Mouse (Mus musculus) heart, adult 2 months (tissue): Measurements from ENCODE around the gene Lpar1.

ENCODE experiments used
- CTCF ChIP-seq: fragments of 200-600 bp; IDR thresholded peaks from 2 replicates; pipeline ENCODE4 v1.8.1; 2022; ENCODE audit warnings: antibody characterized with exemption, mild to moderate bottlenecking, moderate library complexity
- EP300 ChIP-seq: fragments of 200-500 bp; IDR thresholded peaks from 2 replicates; pipeline ENCODE4 v1.6.1; 2011; ENCODE audit warnings: low read depth, low read length, control low read depth; ENCODE audit not compliant: insufficient read depth
- POLR2A ChIP-seq: fragments of 200-500 bp; IDR thresholded peaks from 2 replicates; pipeline ENCODE4 v1.6.1; 2011; ENCODE audit warnings: mild to moderate bottlenecking, low read depth, low read length, control low read depth; ENCODE audit not compliant: insufficient read depth

DNA sequence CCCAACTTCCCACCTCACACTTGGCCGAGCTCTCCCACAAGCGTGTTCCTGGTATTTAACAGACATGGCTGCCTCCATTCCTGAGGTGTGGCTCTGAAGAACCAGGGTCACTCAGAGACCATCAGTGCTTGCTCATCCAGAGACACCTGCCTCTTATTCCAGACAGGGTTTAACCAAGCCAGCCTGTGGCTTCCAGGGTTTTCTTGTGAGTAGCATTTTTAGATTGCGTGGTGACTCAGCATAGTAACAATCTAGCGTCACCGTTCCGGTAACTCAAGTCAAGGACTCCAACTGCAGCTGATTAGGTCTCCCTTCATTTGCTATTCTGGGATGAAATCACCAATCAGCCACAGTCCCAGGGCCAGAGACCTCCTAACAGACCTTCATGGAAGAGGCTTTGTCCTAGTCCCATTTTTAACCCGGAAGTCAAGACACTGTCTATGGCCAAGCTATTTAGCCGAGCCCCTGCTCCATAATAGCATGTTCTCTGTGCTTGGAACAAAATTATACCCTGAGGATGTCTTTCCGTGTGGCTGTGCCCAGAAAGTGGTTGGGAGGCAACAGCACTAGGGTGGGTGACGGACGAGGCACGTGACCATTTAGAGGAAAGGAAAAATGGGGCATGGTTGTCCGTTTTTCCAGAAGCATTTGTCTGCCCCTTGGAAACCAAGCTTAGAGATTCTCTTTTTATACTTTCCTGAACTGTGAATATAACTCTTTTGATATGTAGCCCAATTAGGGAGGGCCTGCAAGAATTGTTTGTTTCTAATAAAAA, 89.1 kb downstream of the Lpar1 start:
- TF ChIP-seq POLR2A = no peak
- TF ChIP-seq CTCF = no peak
- TF ChIP-seq EP300 = no peak
